Mouse (Mus musculus): ENCODE data around the gene Foxn2.
"Not testable (repeated sequence)": the region's sequence is repeated elsewhere in the genome, so short reads cannot be mapped to it uniquely, and the experiment has no call there.

The Foxn2 gene

GRCm38 (mm10) chr17:88440285-88441000 is at the start of gene Foxn2:
TSS of gene Foxn2 (plus strand) at chr17:88440711.
- DNase-seq (ENCODE audit: low read depth, low spot score) = peak; percentile 90

- DNase-seq (ENCODE audit: low read depth, low spot score) = no peak
These were observed 43.0 kb upstream of the Foxn2 start for GRCm38 (mm10) chr17:88397501-88397900.

GRCm38 (mm10) chr17:88398090-88398489 is 42.4 kb upstream of the Foxn2 start:
- no peak for DNase-seq (ENCODE audit: low read depth, low spot score)

- no peak for DNase-seq (ENCODE audit: low read depth, low spot score)
These were observed 41.7 kb upstream of the Foxn2 start for GRCm38 (mm10) chr17:88398854-88399253.

- no peak for DNase-seq (ENCODE audit: low read depth, low spot score)
These were observed 40.4 kb upstream of the Foxn2 start for GRCm38 (mm10) chr17:88400122-88400521.

GRCm38 (mm10) chr17:88400702-88401475 is 39.6 kb upstream of the Foxn2 start:
- DNase-seq (ENCODE audit: low read depth, low spot score) = no peak

- no peak for DNase-seq (ENCODE audit: low read depth, low spot score)
These were observed 37.2 kb upstream of the Foxn2 start for GRCm38 (mm10) chr17:88403269-88403668.

- no peak for DNase-seq (ENCODE audit: low read depth, low spot score)
These were observed 36.0 kb upstream of the Foxn2 start for GRCm38 (mm10) chr17:88404471-88404870.

GRCm38 (mm10) chr17:88405076-88405475 is 35.4 kb upstream of the Foxn2 start:
- DNase-seq (ENCODE audit: low read depth, low spot score) = no peak

- no peak for DNase-seq (ENCODE audit: low read depth, low spot score)
These were observed 30.8 kb upstream of the Foxn2 start for GRCm38 (mm10) chr17:88409706-88410105.

- no peak for DNase-seq (ENCODE audit: low read depth, low spot score)
These were observed 27.2 kb upstream of the Foxn2 start for GRCm38 (mm10) chr17:88413155-88413836.

- DNase-seq (ENCODE audit: low read depth, low spot score) = no peak
These were observed 20.1 kb upstream of the Foxn2 start for GRCm38 (mm10) chr17:88420426-88420825.

GRCm38 (mm10) chr17:88421246-88421645 is 19.3 kb upstream of the Foxn2 start:
- no peak for DNase-seq (ENCODE audit: low read depth, low spot score)

GRCm38 (mm10) chr17:88430719-88431118 is 9.8 kb upstream of the Foxn2 start:
- no peak for DNase-seq (ENCODE audit: low read depth, low spot score)

GRCm38 (mm10) chr17:88431486-88431885 is 9.0 kb upstream of the Foxn2 start:
- DNase-seq (ENCODE audit: low read depth, low spot score) = no peak

GRCm38 (mm10) chr17:88431987-88432386 is 8.5 kb upstream of the Foxn2 start:
- DNase-seq (ENCODE audit: low read depth, low spot score) = no peak

GRCm38 (mm10) chr17:88435322-88435721 is 5.2 kb upstream of the Foxn2 start:
- DNase-seq (ENCODE audit: low read depth, low spot score) = no peak

GRCm38 (mm10) chr17:88436284-88436683 is 4.2 kb upstream of the Foxn2 start:
- no peak for DNase-seq (ENCODE audit: low read depth, low spot score)

- DNase-seq (ENCODE audit: low read depth, low spot score) = not testable (repeated sequence)
These were observed 3.8 kb upstream of the Foxn2 start for GRCm38 (mm10) chr17:88436749-88437148.

- no peak for DNase-seq (ENCODE audit: low read depth, low spot score)
These were observed 3.1 kb upstream of the Foxn2 start for GRCm38 (mm10) chr17:88437391-88437790.

GRCm38 (mm10) chr17:88439536-88440050 is 918 bp upstream of the Foxn2 start:
- DNase-seq (ENCODE audit: low read depth, low spot score) = no peak

- peak; percentile 23 for DNase-seq (ENCODE audit: low read depth, low spot score)
These were observed 505 bp downstream of the Foxn2 start for GRCm38 (mm10) chr17:88441001-88441431.
